Mouse (Mus musculus) intestine, embryonic 16.5 days (tissue): Measurements from ENCODE around the gene Rras2. TPM values are rescaled to one million over a fixed set of nuclear protein-coding genes. Genes with fewer than 3 reads are reported as not detected.

ENCODE experiments used
- ATAC-seq: fragments of 200-750 bp; cut with Nextera tagmentation; 2 replicates; pipeline ENCODE4 v1.8.0; 2017; ENCODE audit warnings: moderate TSS enrichment, moderate library complexity
- H3K27ac ChIP-seq: fragments of 300-500 bp; sonication (generic); 2 replicates; pipeline ENCODE4 v1.5.1; 2014; ENCODE audit warnings: mild to moderate bottlenecking, low read length
- H3K27me3 ChIP-seq: fragments of 300-500 bp; sonication (generic); replicated peaks from 2 replicates; pipeline ENCODE4 v1.6.1; 2014; ENCODE audit warnings: low read length, control low read depth, mixed read lengths; ENCODE audit not compliant: control insufficient read depth, insufficient read depth
- H3K36me3 ChIP-seq: fragments of 300-500 bp; sonication (generic); 2 replicates; pipeline ENCODE4 v1.6.1; 2014; ENCODE audit warnings: low read length, control low read depth; ENCODE audit not compliant: control insufficient read depth, insufficient read depth
- H3K4me1 ChIP-seq: fragments of 300-500 bp; sonication (generic); 2 replicates; pipeline ENCODE4 v1.6.1; 2014; ENCODE audit warnings: low read length, control low read depth, mixed read lengths; ENCODE audit not compliant: control insufficient read depth, insufficient read depth
- H3K4me2 ChIP-seq: fragments of 300-500 bp; sonication (generic); 2 replicates; pipeline ENCODE4 v1.6.1; 2014; ENCODE audit warnings: low read depth, low read length, control low read depth
- H3K4me3 ChIP-seq: fragments of 300-500 bp; sonication (generic); 2 replicates; pipeline ENCODE4 v1.5.1; 2014; ENCODE audit warnings: mild to moderate bottlenecking, low read length
- H3K9ac ChIP-seq: fragments of 300-500 bp; sonication (generic); 2 replicates; pipeline ENCODE4 v1.6.1; 2014; ENCODE audit warnings: low read depth, low read length
- H3K9me3 ChIP-seq: fragments of 300-500 bp; sonication (generic); 2 replicates; pipeline ENCODE4 v1.6.1; 2016; ENCODE audit warnings: low read length, control low read depth; ENCODE audit not compliant: control insufficient read depth
- WGBS: fragments of 180-500 bp; shearing (Covaris S2); extraction: QIAGEN DNeasy Blood & Tissue Kit; methylation state at CpG from one replicate; pipeline ENCODE4 v1.1.7; 2014; 5-methylcytosine and 5-hydroxymethylcytosine counted together
- polyA plus RNA-seq: library from polyadenylated mRNA; unstranded; fragments of >200 nt; fragmentation: Nextera tagmentation; extraction: Ambion mirVana; gene quantifications from 2 replicates; pipeline ENCODE4 v1.2.1, GENCODE M21; 2015

Rras2 gene
- polyA plus RNA-seq, 1 experiment from 2014 or later, result 20.6 TPM

- Histone ChIP-seq H3K9ac (no peak overlapping the region), H3K27ac (no peak overlapping the region), H3K9me3 (no peaks in the 10 kb centered on the region), H3K4me2 (no peak overlapping the region), H3K4me1 (peaks cover 43% of the 10 kb centered on the region), H3K27me3 (no peaks in the 10 kb centered on the region), H3K36me3 (no peaks in the 10 kb centered on the region), H3K4me3 (no peak overlapping the region)
- ATAC-seq, result no peak
- WGBS, result 78% methylated on average over 11 of the region's 11 CpGs
Measured at GRCm38 (mm10) chr7:114069726-114070457, 47.7 kb downstream of the Rras2 start.

GRCm38 (mm10) chr7:114068956-114069533 is 48.5 kb downstream of the Rras2 start:
- Histone ChIP-seq H3K4me2 (no peak overlapping the region), H3K9ac (no peak overlapping the region), H3K4me3 (no peak overlapping the region), H3K27me3 (no peaks in the 10 kb centered on the region), H3K36me3 (no peaks in the 10 kb centered on the region), H3K4me1 (peaks cover 42% of the 10 kb centered on the region), H3K27ac (no peak overlapping the region), H3K9me3 (no peaks in the 10 kb centered on the region)
- no peak for ATAC-seq
- WGBS, result 83% methylated on average over 11 of the region's 11 CpGs

- H3K4me1 ChIP-seq, result peaks cover 28% of the 10 kb centered on the region
- no peaks in the 10 kb centered on the region for H3K36me3 ChIP-seq
- peak; percentile 67 for ATAC-seq
- peak overlapping the region; percentile 46 for H3K4me2 ChIP-seq
- no peaks in the 10 kb centered on the region for H3K9me3 ChIP-seq
- H3K27me3 ChIP-seq, result no peaks in the 10 kb centered on the region
- no peak overlapping the region for H3K27ac ChIP-seq
- H3K4me3 ChIP-seq, result peak overlapping the region; percentile 22
- no peak overlapping the region for H3K9ac ChIP-seq
- WGBS, result 10% methylated on average over 14 of the region's 14 CpGs
Measured at GRCm38 (mm10) chr7:114066529-114067178, 50.9 kb downstream of the Rras2 start.

- peak; percentile 47 for ATAC-seq
- no peak overlapping the region for H3K9ac ChIP-seq
- no peaks in the 10 kb centered on the region for H3K27me3 ChIP-seq
- no peaks in the 10 kb centered on the region for H3K36me3 ChIP-seq
- H3K4me3 ChIP-seq, result no peak overlapping the region
- H3K4me2 ChIP-seq, result no peak overlapping the region
- peaks cover 18% of the 10 kb centered on the region for H3K4me1 ChIP-seq
- no peaks in the 10 kb centered on the region for H3K9me3 ChIP-seq
- 42% methylated on average over 11 of the region's 11 CpGs for WGBS
- no peak overlapping the region for H3K27ac ChIP-seq
Measured at GRCm38 (mm10) chr7:114065407-114066185, 52.0 kb downstream of the Rras2 start.

GRCm38 (mm10) chr7:114063966-114064365 is 53.6 kb downstream of the Rras2 start:
- no peak overlapping the region for H3K27ac ChIP-seq
- 62% methylated on average over 6 of the region's 6 CpGs for WGBS
- H3K27me3 ChIP-seq, result no peaks in the 10 kb centered on the region
- H3K9me3 ChIP-seq, result no peaks in the 10 kb centered on the region
- no peak overlapping the region for H3K9ac ChIP-seq
- H3K4me2 ChIP-seq, result no peak overlapping the region
- no peaks in the 10 kb centered on the region for H3K36me3 ChIP-seq
- H3K4me3 ChIP-seq, result no peak overlapping the region
- ATAC-seq, result no peak
- H3K4me1 ChIP-seq, result peaks cover 16% of the 10 kb centered on the region

GRCm38 (mm10) chr7:114063534-114063933 is 54.0 kb downstream of the Rras2 start:
- 41% methylated on average over 8 of the region's 8 CpGs for WGBS
- ATAC-seq, result no peak
- Histone ChIP-seq H3K4me3 (no peak overlapping the region), H3K4me2 (no peak overlapping the region), H3K9ac (no peak overlapping the region), H3K9me3 (no peaks in the 10 kb centered on the region), H3K27me3 (no peaks in the 10 kb centered on the region), H3K27ac (no peak overlapping the region), H3K4me1 (peaks cover 16% of the 10 kb centered on the region), H3K36me3 (no peaks in the 10 kb centered on the region)

GRCm38 (mm10) chr7:114062451-114062850 is 55.1 kb downstream of the Rras2 start:
- no peaks in the 10 kb centered on the region for H3K9me3 ChIP-seq
- 64% methylated on average over 1 of the region's 1 CpGs for WGBS
- no peak overlapping the region for H3K27ac ChIP-seq
- H3K27me3 ChIP-seq, result no peaks in the 10 kb centered on the region
- H3K36me3 ChIP-seq, result no peaks in the 10 kb centered on the region
- H3K4me3 ChIP-seq, result no peak overlapping the region
- no peak for ATAC-seq
- H3K4me2 ChIP-seq, result no peak overlapping the region
- H3K4me1 ChIP-seq, result peaks cover 16% of the 10 kb centered on the region
- H3K9ac ChIP-seq, result no peak overlapping the region

- Histone ChIP-seq H3K4me2 (no peak overlapping the region), H3K4me3 (no peak overlapping the region), H3K27me3 (no peaks in the 10 kb centered on the region), H3K4me1 (peaks cover 3% of the 10 kb centered on the region), H3K36me3 (no peaks in the 10 kb centered on the region), H3K9ac (no peak overlapping the region), H3K27ac (no peak overlapping the region), H3K9me3 (no peaks in the 10 kb centered on the region)
- ATAC-seq, result no peak
- 93% methylated on average over 6 of the region's 6 CpGs for WGBS
Measured at GRCm38 (mm10) chr7:114060445-114060844, 57.1 kb downstream of the Rras2 start.

- ATAC-seq, result no peak
- no peak overlapping the region for H3K4me3 ChIP-seq
- no peaks in the 10 kb centered on the region for H3K9me3 ChIP-seq
- 80% methylated on average over 6 of the region's 6 CpGs for WGBS
- H3K4me1 ChIP-seq, result no peaks in the 10 kb centered on the region; the same call in 1 of the 2 replicates
- no peak overlapping the region for H3K4me2 ChIP-seq
- no peak overlapping the region for H3K27ac ChIP-seq
- no peaks in the 10 kb centered on the region for H3K27me3 ChIP-seq
- H3K36me3 ChIP-seq, result no peaks in the 10 kb centered on the region
- H3K9ac ChIP-seq, result no peak overlapping the region
Measured at GRCm38 (mm10) chr7:114058927-114059441, 58.6 kb downstream of the Rras2 start.
